Mouse (Mus musculus) kidney, embryonic 14.5 days (tissue): ENCODE measurements at regions not wholly inside any gene's neighbourhood (a gene's known extent, or its start where the extent isn't known, plus 50 kb on each side); places are given as distances from the start of the nearest gene placed in this dataset.

Experiments
- ATAC-seq: fragments of 200-750 bp; cut with Nextera tagmentation; 2 replicates; pipeline ENCODE4 v1.8.0; 2017; ENCODE audit warnings: moderate number of reproducible peaks, mild to moderate bottlenecking, moderate TSS enrichment, moderate library complexity; ENCODE audit not compliant: low FRiP score, low TSS enrichment
- H3K27ac ChIP-seq: fragments of 300-500 bp; sonication (generic); 2 replicates; pipeline ENCODE4 v1.5.1; 2014; ENCODE audit warnings: low read depth, mild to moderate bottlenecking, low read length, moderate library complexity, mixed read lengths
- H3K27me3 ChIP-seq: fragments of 300-500 bp; sonication (generic); 2 replicates; pipeline ENCODE4 v1.6.1; 2014; ENCODE audit warnings: mild to moderate bottlenecking, low read length; ENCODE audit not compliant: control insufficient read depth, insufficient read depth
- H3K36me3 ChIP-seq: fragments of 300-500 bp; sonication (generic); 2 replicates; pipeline ENCODE4 v1.6.1; 2014; ENCODE audit warnings: low read length, mixed read lengths; ENCODE audit not compliant: control insufficient read depth, insufficient read depth
- H3K4me1 ChIP-seq: fragments of 300-500 bp; sonication (generic); 2 replicates; pipeline ENCODE4 v1.6.1; 2014; ENCODE audit warnings: low read length, mixed read lengths; ENCODE audit not compliant: control insufficient read depth, insufficient read depth
- H3K4me2 ChIP-seq: fragments of 300-500 bp; sonication (generic); replicated peaks from 2 replicates; pipeline ENCODE4 v1.6.1; 2014; ENCODE audit warnings: low read depth, mild to moderate bottlenecking, low read length
- H3K4me3 ChIP-seq: fragments of 300-500 bp; sonication (generic); 2 replicates; pipeline ENCODE4 v1.5.1; 2014; ENCODE audit warnings: mild to moderate bottlenecking, low read length
- H3K9ac ChIP-seq: fragments of 300-500 bp; sonication (generic); 2 replicates; pipeline ENCODE4 v1.6.1; 2014; ENCODE audit warnings: low read depth, mild to moderate bottlenecking, low read length, moderate library complexity
- H3K9me3 ChIP-seq: fragments of 300-500 bp; sonication (generic); 2 replicates; pipeline ENCODE4 v1.6.1; 2016; ENCODE audit warnings: low read length; ENCODE audit not compliant: control insufficient read depth
- WGBS: fragments of 180-500 bp; shearing (Covaris S2); extraction: QIAGEN DNeasy Blood & Tissue Kit; methylation state at CpG from one replicate; pipeline ENCODE4 v1.1.7; 2014; 5-methylcytosine and 5-hydroxymethylcytosine counted together

GRCm38 (mm10) chr1:73115854-73116253 lies 100.1 kb upstream of the Tnp1 start:
- Histone ChIP-seq H3K9ac (no peak overlapping the region), H3K27ac (no peak overlapping the region), H3K9me3 (no peaks in the 10 kb centered on the region), H3K4me1 (no peaks in the 10 kb centered on the region), H3K4me2 (no peak overlapping the region), H3K4me3 (no peak overlapping the region), H3K36me3 (no peaks in the 10 kb centered on the region), H3K27me3 (no peaks in the 10 kb centered on the region)
- 92% methylated on average over 5 of the region's 5 CpGs for WGBS
- no peak for ATAC-seq

- Histone ChIP-seq H3K27me3 (no peaks in the 10 kb centered on the region), H3K4me3 (no peak overlapping the region), H3K27ac (no peak overlapping the region), H3K9me3 (no peaks in the 10 kb centered on the region), H3K36me3 (no peaks in the 10 kb centered on the region), H3K9ac (no peak overlapping the region), H3K4me1 (no peaks in the 10 kb centered on the region), H3K4me2 (no peak overlapping the region)
- no peak for ATAC-seq
- 69% methylated on average over 6 of the region's 6 CpGs for WGBS
Observed at GRCm38 (mm10) chr1:73113137-73113536, 97.4 kb upstream of the Tnp1 start.

DNA sequence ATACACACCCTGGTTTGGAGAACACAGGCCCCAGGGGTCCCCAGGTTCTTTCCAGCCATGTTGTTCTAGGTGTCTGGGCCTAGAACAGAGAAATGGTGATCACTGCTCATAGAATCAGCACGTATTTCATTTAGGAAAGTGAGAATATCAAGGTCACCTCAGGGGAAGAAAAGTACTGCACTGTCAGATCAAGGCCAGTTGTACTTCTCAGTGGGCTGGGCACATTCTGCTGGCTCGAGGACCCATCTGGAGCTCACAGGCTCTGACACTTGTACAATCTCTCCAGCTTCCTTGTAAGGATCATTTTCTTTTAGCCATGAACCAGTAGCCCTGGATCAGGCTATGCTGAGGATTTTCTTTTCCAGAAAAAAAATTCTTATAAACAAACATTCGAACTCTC lies 97.0 kb upstream of the Tnp1 start:
- no peak overlapping the region; the same call in 1 of the 2 replicates for H3K27ac ChIP-seq
- no peak overlapping the region for H3K9ac ChIP-seq
- no peaks in the 10 kb centered on the region for H3K36me3 ChIP-seq
- no peak for ATAC-seq
- WGBS = 56% methylated on average over 3 of the region's 3 CpGs
- no peaks in the 10 kb centered on the region for H3K4me1 ChIP-seq
- H3K4me2 ChIP-seq = no peak overlapping the region
- H3K4me3 ChIP-seq = no peak overlapping the region
- no peaks in the 10 kb centered on the region for H3K9me3 ChIP-seq
- no peaks in the 10 kb centered on the region for H3K27me3 ChIP-seq

DNA sequence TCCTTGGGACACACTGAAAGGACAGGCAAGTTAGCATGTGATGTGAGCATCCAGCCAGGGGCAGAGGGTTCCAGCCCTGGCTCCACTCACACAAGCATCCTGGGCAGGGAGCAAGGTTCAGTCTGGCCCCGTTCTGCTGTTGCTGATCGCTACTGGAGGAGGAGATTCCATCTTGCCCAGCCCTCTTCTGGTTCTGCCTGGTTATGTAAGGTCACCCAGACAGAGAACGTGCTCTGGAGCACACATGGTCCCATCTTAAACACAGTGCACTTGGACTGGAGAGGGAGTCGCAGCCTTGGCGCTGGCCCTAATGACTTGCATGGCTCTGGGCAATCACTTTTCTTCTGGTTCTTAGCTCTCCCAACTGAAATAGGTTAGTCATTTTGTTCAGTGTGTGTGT lies 96.2 kb upstream of the Tnp1 start:
- Histone ChIP-seq H3K36me3 (no peaks in the 10 kb centered on the region), H3K9ac (no peak overlapping the region), H3K9me3 (no peaks in the 10 kb centered on the region), H3K4me3 (no peak overlapping the region), H3K4me2 (no peak overlapping the region), H3K27ac (no peak overlapping the region), H3K27me3 (no peaks in the 10 kb centered on the region), H3K4me1 (no peaks in the 10 kb centered on the region)
- WGBS = 96% methylated on average over 5 of the region's 5 CpGs
- ATAC-seq = no peak

DNA sequence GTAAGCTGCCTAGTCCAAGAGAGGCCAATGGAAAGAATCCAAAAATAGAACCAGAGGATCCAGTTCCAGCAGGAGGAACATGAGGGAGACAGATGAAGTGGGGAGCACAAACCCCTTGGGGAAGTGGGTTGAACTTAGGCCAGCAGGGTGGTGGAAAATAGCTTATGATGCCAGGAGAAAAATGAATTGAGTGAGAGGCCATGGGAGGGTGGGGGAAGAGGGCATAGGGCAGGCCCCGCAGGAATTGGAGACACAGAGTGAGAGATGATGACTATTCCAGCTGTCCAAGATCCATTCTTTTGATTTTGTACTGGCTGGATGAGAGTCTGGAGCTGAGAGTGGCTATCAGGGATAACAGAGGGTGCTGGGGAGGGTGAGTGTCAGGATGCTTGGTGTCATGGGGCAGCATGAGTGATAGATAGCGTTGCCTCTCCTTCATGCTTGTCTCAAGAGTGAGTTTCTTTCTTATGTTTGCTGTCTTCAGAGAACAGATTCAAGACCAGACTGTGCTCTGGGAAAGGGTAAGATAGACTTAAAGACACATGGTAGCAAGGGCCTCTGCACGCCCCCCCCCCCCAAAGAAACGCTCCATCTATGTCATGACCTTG lies 90.3 kb upstream of the Tnp1 start:
- 78% methylated on average over 4 of the region's 4 CpGs for WGBS
- ATAC-seq = no peak
- Histone ChIP-seq H3K4me2 (no peak overlapping the region), H3K9ac (no peak overlapping the region), H3K36me3 (no peaks in the 10 kb centered on the region), H3K4me3 (no peak overlapping the region), H3K9me3 (no peaks in the 10 kb centered on the region), H3K27ac (no peak overlapping the region), H3K4me1 (no peaks in the 10 kb centered on the region), H3K27me3 (no peaks in the 10 kb centered on the region)

- 84% methylated on average over 6 of the region's 6 CpGs for WGBS
- no peak overlapping the region for H3K27ac ChIP-seq
- no peaks in the 10 kb centered on the region for H3K27me3 ChIP-seq
- no peak overlapping the region for H3K4me2 ChIP-seq
- no peak for ATAC-seq
- no peak overlapping the region for H3K9ac ChIP-seq
- no peaks in the 10 kb centered on the region for H3K9me3 ChIP-seq
- H3K36me3 ChIP-seq = no peaks in the 10 kb centered on the region
- H3K4me1 ChIP-seq = no peaks in the 10 kb centered on the region
- no peak overlapping the region for H3K4me3 ChIP-seq
Observed at GRCm38 (mm10) chr1:73097645-73098440, 82.1 kb upstream of the Tnp1 start.

GRCm38 (mm10) chr1:73089636-73090035 lies 73.9 kb upstream of the Tnp1 start:
- Histone ChIP-seq H3K9me3 (no peaks in the 10 kb centered on the region), H3K4me2 (no peak overlapping the region), H3K4me1 (no peaks in the 10 kb centered on the region), H3K4me3 (no peak overlapping the region), H3K27me3 (no peaks in the 10 kb centered on the region), H3K27ac (no peak overlapping the region), H3K36me3 (no peaks in the 10 kb centered on the region), H3K9ac (no peak overlapping the region)
- WGBS = 19% methylated on average over 3 of the region's 3 CpGs
- peak; percentile 55 for ATAC-seq

- Histone ChIP-seq H3K9ac (no peak overlapping the region), H3K4me2 (no peak overlapping the region), H3K27ac (no peak overlapping the region), H3K27me3 (no peaks in the 10 kb centered on the region), H3K4me1 (no peaks in the 10 kb centered on the region), H3K4me3 (no peak overlapping the region), H3K9me3 (no peaks in the 10 kb centered on the region), H3K36me3 (no peaks in the 10 kb centered on the region)
- 42% methylated on average over 2 of the region's 2 CpGs for WGBS
- ATAC-seq = no peak
Observed at GRCm38 (mm10) chr1:73088494-73088893, 72.8 kb upstream of the Tnp1 start.

DNA sequence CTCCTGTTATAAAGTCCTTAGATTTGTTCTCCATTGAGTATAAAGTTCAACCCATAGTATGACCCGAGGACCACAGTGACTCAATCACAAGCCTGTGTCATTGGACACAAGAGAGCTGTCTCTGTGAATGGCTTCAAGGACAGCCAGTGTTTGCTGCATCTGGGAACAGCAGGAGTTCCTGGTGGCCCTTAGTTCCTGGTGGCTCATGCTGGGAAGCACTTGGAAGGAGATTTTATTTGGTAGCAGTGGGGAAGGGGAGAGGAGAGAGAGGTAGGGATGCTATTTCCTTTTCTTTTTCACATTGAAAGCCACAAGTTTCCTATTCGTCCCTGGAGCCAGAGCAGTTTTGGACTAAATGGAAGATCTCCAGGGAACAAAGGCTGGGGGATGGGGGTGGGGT lies 69.2 kb upstream of the Tnp1 start:
- H3K4me3 ChIP-seq = no peak overlapping the region
- H3K4me1 ChIP-seq = no peaks in the 10 kb centered on the region
- no peaks in the 10 kb centered on the region for H3K36me3 ChIP-seq
- WGBS = 51% methylated on average over 2 of the region's 2 CpGs
- H3K9ac ChIP-seq = no peak overlapping the region
- no peak overlapping the region for H3K27ac ChIP-seq
- ATAC-seq = no peak
- no peaks in the 10 kb centered on the region for H3K27me3 ChIP-seq
- no peak overlapping the region for H3K4me2 ChIP-seq
- no peaks in the 10 kb centered on the region for H3K9me3 ChIP-seq
